Mouse (Mus musculus) cerebellum, adult 9-11 months (tissue): Measurements from ENCODE around the gene Kctd11.
"Not testable (repeated sequence)": the region's sequence is repeated elsewhere in the genome, so short reads cannot be mapped to it uniquely, and the experiment has no call there.

Experiments used
- DNase-seq: peaks from one replicate; pipeline ENCODE4 v3.0.0; 2022

Gene Kctd11

GRCm38 (mm10) chr11:69880506-69880852, 727 bp downstream of the Kctd11 start:
- peak; percentile 57 for DNase-seq

- DNase-seq, result no peak
Measured at GRCm38 (mm10) chr11:69879711-69880110, 1.5 kb downstream of the Kctd11 start.

GRCm38 (mm10) chr11:69878952-69879351, 2.3 kb downstream of the Kctd11 start:
- no peak for DNase-seq

GRCm38 (mm10) chr11:69878399-69878798, 2.8 kb downstream of the Kctd11 start:
- no peak for DNase-seq

GRCm38 (mm10) chr11:69877878-69878277, 3.3 kb downstream of the Kctd11 start, which contains the start of gene Tmem95:
Gene Tmem95 (minus strand): TSS chr11:69878018.
- DNase-seq, result no peak

DNA sequence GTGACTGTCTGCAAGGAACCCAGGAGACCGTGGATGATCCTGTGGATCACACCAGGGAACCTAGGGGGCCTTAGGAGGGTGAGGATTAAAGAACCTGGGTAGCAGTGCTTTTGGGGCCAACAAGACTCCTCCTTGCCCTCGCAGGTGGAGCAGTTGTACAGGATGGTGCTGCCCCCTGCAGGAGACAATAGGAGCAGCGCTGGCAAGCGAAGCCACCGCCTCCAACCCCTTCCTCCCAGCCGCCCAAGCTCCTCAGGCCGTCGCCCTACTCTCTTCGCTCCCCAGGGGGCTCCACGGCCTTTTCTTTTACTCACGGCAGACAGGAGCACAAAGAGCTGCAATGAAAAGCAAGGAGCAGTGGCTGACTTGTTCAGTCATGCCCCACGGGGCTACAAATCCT, 4.3 kb downstream of the Kctd11 start:
- DNase-seq, result peak; percentile 83

DNA sequence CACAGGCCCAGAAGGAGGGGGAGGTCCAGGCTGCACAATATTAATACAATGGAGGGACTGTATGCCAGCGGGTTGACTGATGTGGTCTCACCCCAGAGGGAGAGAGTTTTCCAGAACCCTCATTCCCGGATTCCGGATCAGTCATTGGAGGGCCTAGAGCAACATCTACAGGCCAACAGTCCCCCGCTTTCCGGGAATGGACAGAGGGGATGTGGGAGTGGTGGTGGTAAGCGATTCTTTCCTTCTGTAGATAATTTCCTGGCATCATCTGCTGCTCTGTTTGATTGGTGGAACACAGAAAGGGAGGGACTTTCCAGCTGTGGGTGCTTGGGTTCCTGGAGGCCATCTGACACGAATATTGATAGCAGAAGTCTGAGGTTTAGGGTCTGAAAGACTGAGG, 5.0 kb downstream of the Kctd11 start:
- no peak for DNase-seq

- no peak for DNase-seq
Measured at GRCm38 (mm10) chr11:69872451-69872850, 8.8 kb downstream of the Kctd11 start.

DNA sequence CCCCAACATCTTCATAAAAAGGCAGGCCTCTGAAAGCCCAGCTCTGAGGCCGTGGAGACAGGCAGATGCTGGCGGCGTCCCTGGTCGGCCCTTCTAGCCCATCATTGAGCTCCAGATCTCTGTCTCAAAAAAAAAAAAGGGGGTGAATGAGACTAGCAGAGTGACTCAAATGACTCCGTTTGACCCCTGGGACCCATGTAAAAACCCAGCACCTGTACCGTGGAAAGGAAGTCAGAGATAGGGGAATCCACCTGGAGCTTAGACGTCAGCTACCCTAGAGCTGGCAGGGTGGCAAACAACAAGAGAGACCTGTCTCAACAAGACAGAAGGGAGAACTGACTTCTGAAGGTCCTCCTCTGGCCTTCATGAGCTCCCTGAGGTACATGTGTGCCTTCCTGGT, 9.4 kb downstream of the Kctd11 start:
- DNase-seq, result no peak

- no peak for DNase-seq
Measured at GRCm38 (mm10) chr11:69870289-69871069, 10.7 kb downstream of the Kctd11 start.

DNA sequence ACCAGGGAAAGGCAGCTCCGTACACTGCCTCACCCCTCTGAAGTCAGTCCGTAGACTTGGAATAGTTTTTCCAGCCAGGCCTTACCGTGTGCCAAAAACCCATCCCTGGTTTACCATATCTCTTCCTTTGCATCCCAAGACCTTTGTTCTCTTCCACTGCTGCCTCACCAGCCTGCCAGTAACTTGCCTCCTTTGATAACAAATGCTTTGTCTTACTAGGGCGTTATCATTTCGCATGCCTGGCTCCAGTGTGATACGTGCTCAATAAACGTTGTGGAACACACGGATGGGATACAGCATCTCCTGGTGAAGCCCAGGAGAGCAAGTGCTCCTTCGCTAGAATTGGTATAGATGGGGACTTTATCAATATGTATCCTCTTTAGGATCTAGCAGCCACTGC, 13.9 kb downstream of the Kctd11 start:
- DNase-seq, result no peak

GRCm38 (mm10) chr11:69865561-69865960, 15.6 kb downstream of the Kctd11 start:
- DNase-seq, result no peak

DNA sequence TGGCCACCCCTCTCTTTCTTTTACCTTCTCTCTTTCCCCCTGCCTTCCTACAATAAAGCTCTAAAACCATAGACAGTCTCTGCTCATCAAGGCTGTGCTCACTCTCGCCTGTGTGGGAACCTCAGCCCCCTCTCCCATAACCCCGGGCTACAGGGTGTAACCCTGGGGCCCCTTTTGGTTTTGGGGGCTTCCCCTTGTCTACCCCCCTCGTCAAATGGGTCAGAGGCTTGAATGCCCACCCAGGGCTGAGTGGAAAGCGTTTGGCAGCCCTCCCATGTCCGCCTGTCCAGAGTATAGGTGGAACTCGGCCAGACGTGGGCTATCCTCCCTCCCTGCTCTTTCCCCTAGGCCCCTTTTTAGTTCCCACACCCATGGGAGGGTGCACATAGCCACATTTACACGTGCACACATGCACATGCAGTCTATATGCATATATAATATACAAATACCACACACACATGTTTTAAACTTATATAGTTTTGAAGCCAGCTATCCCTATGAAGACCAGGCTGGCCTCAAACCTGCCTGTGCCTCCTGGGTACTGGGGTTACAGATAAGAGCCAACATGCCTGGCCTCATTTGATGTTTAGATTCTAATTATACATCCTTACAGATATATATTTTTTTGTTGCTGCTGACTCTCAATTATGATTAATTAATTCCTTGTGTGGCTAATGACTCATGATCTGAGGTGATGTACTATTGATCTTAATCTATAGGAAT, 16.9 kb downstream of the Kctd11 start:
- no peak for DNase-seq

DNA sequence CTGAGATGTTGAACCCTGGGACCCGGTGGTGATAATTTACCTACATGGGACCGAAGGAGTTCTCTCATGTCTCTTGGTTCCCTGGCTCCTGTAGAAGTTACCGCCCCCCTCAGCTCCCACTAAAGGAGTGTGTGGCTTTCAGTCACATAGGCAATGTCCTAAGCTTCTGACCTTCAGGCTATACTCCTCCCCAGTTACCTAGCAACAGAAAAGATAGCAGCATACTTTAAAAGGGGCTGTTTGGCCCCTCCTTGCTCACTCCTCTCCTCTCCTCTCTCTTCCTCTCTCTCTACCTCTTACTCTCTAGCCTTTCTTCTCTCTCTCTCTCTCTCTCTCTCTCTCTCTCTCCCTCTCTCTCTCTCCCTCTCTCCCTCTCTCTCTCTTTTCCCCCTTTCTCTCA, 17.5 kb downstream of the Kctd11 start:
- DNase-seq, result not testable (repeated sequence)

- no peak for DNase-seq
Measured at GRCm38 (mm10) chr11:69858113-69858998, 22.9 kb downstream of the Kctd11 start, which contains the start of gene Tnk1. Gene Tnk1 (minus strand): TSS chr11:69858730.

DNA sequence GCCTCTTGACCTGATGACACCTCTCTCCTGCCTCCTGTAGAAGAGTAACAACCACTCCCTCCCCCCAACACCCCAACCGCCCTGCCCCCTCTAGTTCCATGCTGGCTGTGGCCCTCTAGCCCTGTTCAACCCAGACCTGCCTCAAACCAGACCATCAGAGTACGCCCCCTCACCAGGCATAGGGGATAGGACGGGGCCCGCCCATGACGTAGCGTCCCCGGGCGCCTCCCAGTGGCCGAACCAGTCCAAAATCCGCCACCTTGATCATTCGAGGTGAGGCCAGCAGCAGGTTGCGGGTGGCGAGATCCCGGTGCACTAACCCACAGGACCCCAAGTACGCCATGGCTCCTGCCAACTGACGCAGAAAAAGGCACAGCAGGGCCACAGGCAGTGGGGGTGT, 25.9 kb downstream of the Kctd11 start:
- DNase-seq, result peak; percentile 63

DNA sequence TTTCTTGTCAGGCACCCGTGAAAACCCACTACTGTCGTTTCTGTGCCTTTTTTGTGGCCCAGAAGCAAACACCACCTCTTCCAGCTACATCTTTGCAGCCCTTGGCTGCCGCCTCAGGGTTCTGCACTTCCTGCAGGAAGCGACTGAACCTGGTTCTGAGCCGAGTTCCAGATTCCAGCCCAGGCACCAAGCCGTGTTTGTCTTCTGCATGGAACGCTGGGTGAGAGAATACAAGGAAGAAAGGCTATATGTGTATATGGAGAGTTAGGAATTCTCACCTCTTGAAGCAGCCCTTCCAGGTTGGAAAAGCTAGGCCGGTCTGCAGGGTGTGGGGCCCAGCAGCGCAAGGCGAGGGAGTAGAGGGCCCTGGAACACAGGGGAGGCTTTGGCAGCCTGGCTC, 26.5 kb downstream of the Kctd11 start:
- no peak for DNase-seq

DNA sequence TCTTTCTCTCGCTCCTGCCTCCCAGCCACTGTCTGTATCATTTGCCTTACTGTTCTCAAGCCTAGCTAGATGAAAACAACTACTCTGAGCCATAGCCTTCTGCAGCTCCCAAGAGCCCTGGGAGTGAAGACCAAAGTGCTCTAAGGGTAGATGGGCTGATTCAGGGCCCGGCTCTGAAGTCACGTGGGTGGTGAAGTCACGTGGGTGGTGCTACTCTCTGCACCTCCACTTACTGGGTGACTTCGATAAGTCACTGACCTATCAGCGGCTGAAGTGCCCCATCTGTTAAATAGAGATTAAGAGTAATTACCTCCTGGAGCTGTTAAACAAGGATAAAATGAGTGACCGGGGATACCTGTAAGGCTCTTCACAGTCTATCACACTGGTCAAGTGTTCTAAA, 27.2 kb downstream of the Kctd11 start:
- no peak for DNase-seq

DNA sequence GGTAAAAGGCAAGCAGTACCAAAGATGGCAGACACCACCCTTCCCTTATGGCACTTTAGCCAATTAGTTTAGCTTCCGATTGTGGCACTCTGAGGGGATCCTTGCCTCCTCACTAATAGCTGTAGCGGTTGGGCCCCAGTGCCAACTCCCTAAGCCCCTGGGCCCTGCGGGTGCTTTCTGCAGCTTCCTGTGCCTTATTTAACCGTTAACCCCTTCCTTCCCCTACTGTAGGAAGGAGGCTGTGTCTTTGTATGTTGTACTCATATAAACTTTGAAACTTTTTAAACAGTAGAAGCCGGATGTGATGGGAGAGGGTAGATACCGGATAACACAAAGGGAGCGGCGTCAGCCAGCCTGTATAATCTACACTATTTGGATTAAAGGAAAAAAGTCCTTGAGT, 30.5 kb downstream of the Kctd11 start:
- no peak for DNase-seq

DNA sequence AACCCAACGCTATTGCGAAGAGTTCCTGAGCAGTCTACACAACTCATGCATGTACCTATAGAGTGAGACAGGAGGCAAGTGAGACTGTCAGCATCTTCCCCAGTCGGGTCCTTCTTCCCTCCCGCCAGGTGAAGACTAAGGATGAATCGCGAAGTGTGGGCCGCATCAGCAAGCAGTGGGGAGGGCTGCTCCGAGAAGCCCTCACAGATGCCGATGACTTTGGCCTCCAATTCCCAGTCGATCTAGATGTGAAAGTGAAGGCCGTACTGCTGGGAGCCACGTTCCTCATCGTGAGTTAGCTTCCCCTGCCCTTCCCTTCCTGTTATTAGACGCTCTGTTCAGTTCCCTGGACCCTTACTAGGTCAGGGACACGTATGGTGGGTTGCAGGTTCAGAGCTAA, 31.3 kb downstream of the Kctd11 start:
- no peak for DNase-seq

DNA sequence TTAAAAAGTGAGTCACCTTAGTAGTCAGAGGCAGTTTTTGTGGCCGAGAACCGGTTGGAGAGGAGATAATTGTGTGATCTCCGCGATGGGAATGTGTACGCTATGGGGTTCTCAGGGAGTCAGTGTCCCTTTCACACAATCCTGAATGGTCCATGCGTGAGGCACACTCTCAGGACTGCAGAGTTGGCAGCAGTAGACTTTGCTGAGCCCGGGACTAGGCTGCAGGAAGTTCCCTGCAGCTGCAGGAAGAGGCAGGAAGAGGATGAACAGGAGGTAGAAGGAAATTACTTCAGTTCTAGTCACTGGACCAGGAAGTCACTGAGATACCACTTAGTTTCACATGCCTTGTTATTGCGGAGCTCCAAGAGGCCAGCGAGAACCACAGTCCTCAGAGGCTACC, 32.1 kb downstream of the Kctd11 start:
- DNase-seq, result peak; percentile 15

DNA sequence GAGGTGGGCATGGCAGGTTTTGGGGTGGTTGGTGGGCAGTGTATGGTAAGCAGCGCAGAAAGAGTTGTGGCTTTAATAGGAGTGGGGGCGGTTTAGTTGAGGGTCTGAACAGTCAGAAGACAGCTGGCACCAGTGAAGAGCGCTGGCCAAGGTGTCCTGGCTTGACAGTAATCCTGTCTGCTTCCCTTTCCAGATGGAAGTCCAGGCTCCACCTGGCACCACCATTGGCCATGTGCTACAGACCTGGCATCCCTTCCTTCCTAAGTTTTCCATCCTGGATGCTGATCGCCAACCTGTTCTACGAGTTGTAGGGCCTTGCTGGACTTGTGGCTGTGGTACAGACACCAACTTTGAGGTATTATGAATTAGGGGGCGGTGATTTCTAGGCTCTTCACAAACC, 33.2 kb downstream of the Kctd11 start:
- peak; percentile 86 for DNase-seq
